ENCODE assay signal across 15 mouse cellular contexts in genomic region chr11:29233569-29233968, GRCm38 (mm10).
"Had no signal": no experiment of that assay in that cellular context is flagged by ENCODE, and none has a peak within 500 bp of the region (broad histone marks: within the 10 kb centered on the region; RNA-seq: fewer than 3 reads in every experiment).

No protein-coding gene starts in this region.

- H3K9ac ChIP-seq: neural tube, embryonic 15.5 days; stomach, embryonic 15.5 days had no signal

- H3K4me1 ChIP-seq: neural tube, embryonic 15.5 days; stomach, embryonic 15.5 days had no signal

- H3K4me3 ChIP-seq: neural tube, embryonic 15.5 days; stomach, embryonic 15.5 days had no signal

- H3K9me3 ChIP-seq: neural tube, embryonic 15.5 days; stomach, embryonic 15.5 days had no signal

- H3K4me2 ChIP-seq: neural tube, embryonic 15.5 days; stomach, embryonic 15.5 days had no signal

- H3K27me3 ChIP-seq: neural tube, embryonic 15.5 days; stomach, embryonic 15.5 days had no signal

- DNase-seq: retina, postnatal 1 day; right cerebral cortex, adult 18-20 months; right cerebral cortex, postnatal 14 days; right cerebral cortex, postnatal 25 days; right cerebral cortex, postnatal 4 days; spleen, adult 18-20 months; thymus, adult 18-20 months; thymus, adult 2 months; thymus, postnatal 14 days; thymus, postnatal 25 days; thymus, postnatal 36 days; thymus, postnatal 4 days had no signal

- H3K27ac ChIP-seq: neural tube, embryonic 15.5 days; stomach, embryonic 15.5 days; stomach, postnatal 0 days had no signal
